In genomic region chr7:127785308-127785707, GRCm38 (mm10) we compare ENCODE assay signal across 42 mouse cellular contexts. TPM values are rescaled to one million over a fixed set of nuclear protein-coding genes. Genes with fewer than 3 reads are reported as not detected.
"Had no signal": no experiment of that assay in that cellular context is flagged by ENCODE, and none has a peak within 500 bp of the region (broad histone marks: within the 10 kb centered on the region; RNA-seq: fewer than 3 reads in every experiment).

Gene Gm49388, plus strand, starts transcription at chr7:127785608.

- H3K27me3 ChIP-seq: heart, embryonic 12.5 days; heart, embryonic 13.5 days; heart, embryonic 15.5 days; hindbrain, embryonic 12.5 days; hindbrain, embryonic 13.5 days; hindbrain, embryonic 15.5 days; intestine, embryonic 15.5 days; kidney, embryonic 15.5 days had no signal

- ATAC-seq: hindbrain, embryonic 16.5 days; hindbrain, postnatal 0 days; inflammation-experienced regulatory T-cells, adult 6 months; intestine, embryonic 15.5 days; intestine, embryonic 16.5 days; intestine, postnatal 0 days had no signal

- H3K9ac ChIP-seq: heart, embryonic 12.5 days; heart, embryonic 13.5 days; heart, embryonic 15.5 days; hindbrain, embryonic 12.5 days; hindbrain, embryonic 13.5 days; hindbrain, embryonic 14.5 days; hindbrain, embryonic 15.5 days; intestine, embryonic 15.5 days; kidney, embryonic 15.5 days had no signal

- H3K4me3 ChIP-seq: heart, embryonic 10.5 days; heart, embryonic 12.5 days; heart, embryonic 13.5 days; heart, embryonic 15.5 days; hindbrain, embryonic 10.5 days; hindbrain, embryonic 12.5 days; hindbrain, embryonic 13.5 days; hindbrain, embryonic 15.5 days; intestine, embryonic 15.5 days; kidney, embryonic 15.5 days; layer of hippocampus, adult 2 months had no signal

- H3K4me1 ChIP-seq: heart, embryonic 12.5 days; heart, embryonic 13.5 days; heart, embryonic 15.5 days; hindbrain, embryonic 10.5 days; hindbrain, embryonic 12.5 days; hindbrain, embryonic 13.5 days; hindbrain, embryonic 15.5 days; intestine, embryonic 15.5 days; kidney, embryonic 15.5 days had no signal

- H3K4me2 ChIP-seq: heart, embryonic 11.5 days; heart, embryonic 12.5 days; heart, embryonic 13.5 days; heart, embryonic 15.5 days; hindbrain, embryonic 12.5 days; hindbrain, embryonic 13.5 days; hindbrain, embryonic 14.5 days; hindbrain, embryonic 15.5 days; intestine, embryonic 15.5 days; kidney, embryonic 15.5 days had no signal

- H3K9me3 ChIP-seq: heart, embryonic 10.5 days; heart, embryonic 12.5 days; heart, embryonic 13.5 days; heart, embryonic 15.5 days; hindbrain, embryonic 10.5 days; hindbrain, embryonic 12.5 days; hindbrain, embryonic 13.5 days; hindbrain, embryonic 15.5 days; intestine, embryonic 15.5 days; kidney, embryonic 15.5 days had no signal

- H3K27ac ChIP-seq: heart, embryonic 10.5 days; heart, embryonic 13.5 days; heart, embryonic 15.5 days; hindbrain, embryonic 10.5 days; hindbrain, embryonic 12.5 days; hindbrain, embryonic 13.5 days; hindbrain, embryonic 14.5 days; hindbrain, embryonic 15.5 days; hindbrain, postnatal 0 days; intestine, embryonic 15.5 days; kidney, embryonic 15.5 days; kidney, postnatal 0 days; layer of hippocampus, adult 2 months had no signal

- DNase-seq: heart, postnatal 10 days; heart, postnatal 14 days; heart, postnatal 36 days; heart, postnatal 4 days; kidney, adult 11 months; kidney, adult 18-20 months; kidney, adult 2 months; kidney, adult 8-10 months; kidney, adult 9 months; kidney, postnatal 10 days; kidney, postnatal 14 days; kidney, postnatal 25 days; kidney, postnatal 36 days; kidney, postnatal 4 days; layer of hippocampus, adult 9-11 months; layer of hippocampus, postnatal 36 days had no signal

RNA-seq across cellular contexts. Expression of gene Gm49388, which starts in this region (rescaled TPM):
- polyA plus RNA-seq: heart, embryonic 10.5 days; heart, embryonic 11.5 days; heart, embryonic 12.5 days; heart, embryonic 13.5 days; heart, embryonic 14.5 days; heart, embryonic 15.5 days; heart, embryonic 16.5 days; heart, postnatal 0 days; hindbrain, embryonic 10.5 days; hindbrain, embryonic 11.5 days; hindbrain, embryonic 12.5 days; hindbrain, embryonic 13.5 days; hindbrain, embryonic 14.5 days; hindbrain, embryonic 15.5 days; hindbrain, embryonic 16.5 days; hindbrain, postnatal 0 days; inflammation-experienced regulatory T-cells, adult 6 months; intestine, embryonic 15.5 days; intestine, embryonic 16.5 days; intestine, postnatal 0 days; kidney, adult 2 months; kidney, embryonic 14.5 days; kidney, embryonic 15.5 days; kidney, embryonic 16.5 days; kidney, postnatal 0 days; large intestine, adult 2 months had no signal
